23 mouse cellular contexts compared by ENCODE assay signal in the genomic region with DNA sequence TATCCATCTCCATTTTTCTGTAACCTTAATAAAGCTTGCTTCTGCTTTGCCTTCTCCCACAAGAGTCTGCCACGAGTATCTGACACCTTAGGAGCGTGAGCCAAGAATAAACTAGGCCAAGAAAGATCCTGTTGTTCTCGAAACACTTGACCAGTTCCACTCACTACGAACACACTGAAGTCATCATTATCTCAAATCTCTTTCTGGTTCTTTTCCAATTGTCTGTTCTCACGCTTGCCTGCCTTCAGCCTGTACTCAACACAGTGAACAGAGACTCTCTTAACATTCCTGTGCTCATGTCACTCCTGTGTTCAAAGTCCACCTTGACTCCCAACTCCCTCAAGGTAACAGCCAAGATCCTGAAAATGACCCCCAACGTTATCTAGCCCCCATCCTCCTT. TPM values are rescaled to one million over a fixed set of nuclear protein-coding genes. Genes with fewer than 3 reads are reported as not detected.
DNase-seq lines count a peak whose midpoint lies in the region; ATAC-seq lines count a peak whose summit lies in the region.
"Had no signal": no experiment of that assay in that cellular context is flagged by ENCODE, and none has a peak within 500 bp of the region (broad histone marks: within the 10 kb centered on the region; RNA-seq: fewer than 3 reads in every experiment).

No protein-coding gene starts in this region.

- H3K27me3 ChIP-seq in heart, embryonic 15.5 days, result no peaks in the 10 kb centered on the region
- no peaks in the 10 kb centered on the region for H3K27me3 ChIP-seq in liver, embryonic 11.5 days (replicated peaks; ENCODE audit: control insufficient read depth, insufficient read depth, low read length)
- no peaks in the 10 kb centered on the region for H3K27me3 ChIP-seq in liver, embryonic 15.5 days
- no peaks in the 10 kb centered on the region for H3K27me3 ChIP-seq in hindbrain, embryonic 14.5 days (ENCODE audit: control insufficient read depth, insufficient read depth, low read length)
- H3K27me3 ChIP-seq: intestine, embryonic 15.5 days; limb, embryonic 12.5 days had no signal

- H3K36me3 ChIP-seq in heart, embryonic 15.5 days, result peaks cover 15% of the 10 kb centered on the region
- peaks cover 8% of the 10 kb centered on the region for H3K36me3 ChIP-seq in liver, embryonic 11.5 days (ENCODE audit: control insufficient read depth, insufficient read depth, low read length)
- H3K36me3 ChIP-seq in liver, embryonic 15.5 days (replicated peaks), result peaks cover 26% of the 10 kb centered on the region
- H3K36me3 ChIP-seq in hindbrain, embryonic 14.5 days (replicated peaks; ENCODE audit: control insufficient read depth, insufficient read depth), result peaks cover 24% of the 10 kb centered on the region

- no peak for ATAC-seq in heart, embryonic 15.5 days (replicated peaks; ENCODE audit: insufficient number of reproducible peaks, insufficient read depth, low FRiP score, low read depth)
- no peak for ATAC-seq in liver, embryonic 11.5 days (replicated peaks; ENCODE audit: low FRiP score)
- no peak for ATAC-seq in liver, embryonic 15.5 days (ENCODE audit: insufficient read depth)
- no peak for ATAC-seq in hindbrain, embryonic 14.5 days (ENCODE audit: low FRiP score)
- ATAC-seq: CD4-positive, CD25-positive, alpha-beta regulatory T cell, adult 4 months; forebrain, postnatal 0 days; hindbrain, embryonic 16.5 days; intestine, embryonic 15.5 days had no signal

- 0 out of 2 replicates have a peak overlapping the region, but pooled peaks have one; percentile 26 for H3K27ac ChIP-seq in heart, embryonic 15.5 days
- H3K27ac ChIP-seq in liver, embryonic 11.5 days (ENCODE audit: low read depth, low read length), result peak overlapping the region; percentile 61
- peak overlapping the region; percentile 67 for H3K27ac ChIP-seq in liver, embryonic 15.5 days (replicated peaks)
- no peak overlapping the region for H3K27ac ChIP-seq in hindbrain, embryonic 14.5 days
- H3K27ac ChIP-seq: intestine, embryonic 15.5 days; limb, embryonic 12.5 days; midbrain, embryonic 12.5 days had no signal

- no peak overlapping the region for H3K4me2 ChIP-seq in heart, embryonic 15.5 days
- no peak overlapping the region for H3K4me2 ChIP-seq in liver, embryonic 11.5 days
- H3K4me2 ChIP-seq in liver, embryonic 15.5 days, result no peak overlapping the region
- H3K4me2 ChIP-seq in hindbrain, embryonic 14.5 days (replicated peaks), result no peak overlapping the region
- H3K4me2 ChIP-seq: intestine, embryonic 15.5 days; limb, embryonic 12.5 days; lung, embryonic 14.5 days; midbrain, embryonic 12.5 days had no signal

- H3K4me3 ChIP-seq in heart, embryonic 15.5 days, result no peak overlapping the region
- no peak overlapping the region for H3K4me3 ChIP-seq in liver, embryonic 11.5 days (ENCODE audit: low read depth, low read length)
- no peak overlapping the region for H3K4me3 ChIP-seq in liver, embryonic 15.5 days (replicated peaks)
- H3K4me3 ChIP-seq in hindbrain, embryonic 14.5 days (replicated peaks; ENCODE audit: low read length), result no peak overlapping the region
- H3K4me3 ChIP-seq: intestine, embryonic 15.5 days; limb, embryonic 12.5 days; midbrain, embryonic 12.5 days had no signal

- intact Hi-C loops in heart, postnatal 14 days (cut with DNase I), result no loop called here

- H3K9ac ChIP-seq in heart, embryonic 15.5 days, result no peak overlapping the region
- no peak overlapping the region for H3K9ac ChIP-seq in liver, embryonic 11.5 days (ENCODE audit: low read depth, low read length)
- H3K9ac ChIP-seq in liver, embryonic 15.5 days, result no peak overlapping the region
- no peak overlapping the region for H3K9ac ChIP-seq in hindbrain, embryonic 14.5 days
- H3K9ac ChIP-seq: forebrain, postnatal 0 days; intestine, embryonic 15.5 days; limb, embryonic 12.5 days; lung, embryonic 14.5 days; midbrain, embryonic 12.5 days had no signal

- no peak for DNase-seq in heart, postnatal 14 days
- no peak for DNase-seq in liver, embryonic 11.5 days (ENCODE audit: low spot score)
- no peak for DNase-seq in liver
- DNase-seq in hindbrain, embryonic 14.5 days (ENCODE audit: low spot score), result no peak
- DNase-seq in lung, adult 18-20 months, result no peak
- DNase-seq: adrenal gland, postnatal 36 days; cerebellum, adult 11 months; cerebellum, postnatal 10 days; forebrain, postnatal 0 days; gastrocnemius, postnatal 25 days; heart, adult 18-20 months; heart, postnatal 4 days; kidney, postnatal 4 days; lung, embryonic 14.5 days; thymus, adult 18-20 months; thymus, postnatal 36 days had no signal

- H3K9me3 ChIP-seq in heart, embryonic 15.5 days (replicated peaks), result no peaks in the 10 kb centered on the region
- H3K9me3 ChIP-seq in liver, embryonic 11.5 days (ENCODE audit: control insufficient read depth, low read length), result no peaks in the 10 kb centered on the region
- no peaks in the 10 kb centered on the region for H3K9me3 ChIP-seq in liver, embryonic 15.5 days (replicated peaks)
- H3K9me3 ChIP-seq in hindbrain, embryonic 14.5 days (ENCODE audit: control insufficient read depth, low read length), result no peaks in the 10 kb centered on the region
- H3K9me3 ChIP-seq: intestine, embryonic 15.5 days; limb, embryonic 12.5 days; midbrain, embryonic 12.5 days had no signal

- WGBS in heart, embryonic 15.5 days, result 30% methylated on average over 6 of the region's 6 CpGs
- 75% methylated on average over 6 of the region's 6 CpGs for WGBS in liver, embryonic 11.5 days
- 61% methylated on average over 6 of the region's 6 CpGs for WGBS in liver, embryonic 15.5 days (ENCODE audit: insufficient replicate concordance)
- 75% methylated on average over 6 of the region's 6 CpGs for WGBS in hindbrain, embryonic 14.5 days

- H3K4me1 ChIP-seq in heart, embryonic 15.5 days (replicated peaks), result peaks cover 9% of the 10 kb centered on the region
- H3K4me1 ChIP-seq in liver, embryonic 11.5 days (replicated peaks; ENCODE audit: control insufficient read depth, insufficient read depth, low read length), result peaks cover 10% of the 10 kb centered on the region
- peaks cover 50% of the 10 kb centered on the region for H3K4me1 ChIP-seq in liver, embryonic 15.5 days (replicated peaks)
- H3K4me1 ChIP-seq in hindbrain, embryonic 14.5 days (replicated peaks; ENCODE audit: control insufficient read depth, insufficient read depth, low read length), result no peaks in the 10 kb centered on the region

RNA-seq across cellular contexts. Expression of a gene that starts 4.5 kb away (rescaled TPM):
- 6.9 and 7.1 TPM in 2 replicates for polyA plus RNA-seq in heart, embryonic 15.5 days (2015; fragmentation: Nextera tagmentation; extraction: Ambion mirVana)
- 1 to 10 TPM in 1 of 2 experiments, under 1 TPM in 1; 0.72 to 1.2 TPM for total RNA-seq in heart, postnatal 14 days (2021)
- polyA plus RNA-seq in liver, embryonic 11.5 days (2014; fragmentation: Nextera tagmentation; extraction: Ambion mirVana), result 2.8 and 5.2 TPM in 2 replicates
- polyA plus RNA-seq in liver, embryonic 15.5 days (2015; fragmentation: Nextera tagmentation; extraction: Ambion mirVana), result 1.7 and 1.9 TPM in 2 replicates
- 8.6 and 9.0 TPM in 2 replicates for polyA plus RNA-seq in hindbrain, embryonic 14.5 days (2014; fragmentation: Nextera tagmentation; extraction: Ambion mirVana)

RNA-seq across cellular contexts. Expression of a gene that starts 10.0 kb away (rescaled TPM):
- 9.1 and 13.7 TPM in 2 replicates for polyA plus RNA-seq in heart, embryonic 15.5 days (2015; fragmentation: Nextera tagmentation; extraction: Ambion mirVana)
- 1 to 10 TPM; 9.2 to 9.3 TPM for total RNA-seq in heart, postnatal 14 days (2021)
- polyA plus RNA-seq in liver, embryonic 11.5 days (2014; fragmentation: Nextera tagmentation; extraction: Ambion mirVana), result 11.6 and 13.0 TPM in 2 replicates
- polyA plus RNA-seq in liver, embryonic 15.5 days (2015; fragmentation: Nextera tagmentation; extraction: Ambion mirVana), result 20.7 and 20.9 TPM in 2 replicates
- polyA plus RNA-seq in hindbrain, embryonic 14.5 days (2014; fragmentation: Nextera tagmentation; extraction: Ambion mirVana), result 7.4 and 8.0 TPM in 2 replicates

RNA-seq across cellular contexts. Expression of a gene that starts 21.8 kb away (rescaled TPM):
- polyA plus RNA-seq in heart, embryonic 15.5 days (2015; fragmentation: Nextera tagmentation; extraction: Ambion mirVana), result 15.8 and 17.4 TPM in 2 replicates
- 10 to 100 TPM; 21.8 to 26.1 TPM for total RNA-seq in heart, postnatal 14 days (2021)
- 21.2 and 23.1 TPM in 2 replicates for polyA plus RNA-seq in liver, embryonic 11.5 days (2014; fragmentation: Nextera tagmentation; extraction: Ambion mirVana)
- polyA plus RNA-seq in liver, embryonic 15.5 days (2015; fragmentation: Nextera tagmentation; extraction: Ambion mirVana), result 9.1 and 12.0 TPM in 2 replicates
- polyA plus RNA-seq in hindbrain, embryonic 14.5 days (2014; fragmentation: Nextera tagmentation; extraction: Ambion mirVana), result 12.5 and 20.4 TPM in 2 replicates

RNA-seq across cellular contexts. Expression of a gene that starts 22.4 kb away (rescaled TPM):
- polyA plus RNA-seq in heart, embryonic 15.5 days (2015; fragmentation: Nextera tagmentation; extraction: Ambion mirVana), result 45.0 and 66.7 TPM in 2 replicates
- total RNA-seq in heart, postnatal 14 days (2021), result 10 to 100 TPM; 41.4 to 49.9 TPM
- polyA plus RNA-seq in liver, embryonic 11.5 days (2014; fragmentation: Nextera tagmentation; extraction: Ambion mirVana), result 90.1 and 92.1 TPM in 2 replicates
- polyA plus RNA-seq in liver, embryonic 15.5 days (2015; fragmentation: Nextera tagmentation; extraction: Ambion mirVana), result 26.6 and 36.7 TPM in 2 replicates
- polyA plus RNA-seq in hindbrain, embryonic 14.5 days (2014; fragmentation: Nextera tagmentation; extraction: Ambion mirVana), result 110 and 114 TPM in 2 replicates

RNA-seq across cellular contexts. Expression of a gene that starts 22.4 kb away (rescaled TPM):
- polyA plus RNA-seq in heart, embryonic 15.5 days (2015; fragmentation: Nextera tagmentation; extraction: Ambion mirVana), result 203 and 215 TPM in 2 replicates
- 100 to 1,000 TPM in 1 of 2 experiments, 10 to 100 TPM in 1; 90.7 to 132 TPM for total RNA-seq in heart, postnatal 14 days (2021)
- 256 and 277 TPM in 2 replicates for polyA plus RNA-seq in liver, embryonic 11.5 days (2014; fragmentation: Nextera tagmentation; extraction: Ambion mirVana)
- 173 and 191 TPM in 2 replicates for polyA plus RNA-seq in liver, embryonic 15.5 days (2015; fragmentation: Nextera tagmentation; extraction: Ambion mirVana)
- polyA plus RNA-seq in hindbrain, embryonic 14.5 days (2014; fragmentation: Nextera tagmentation; extraction: Ambion mirVana), result 152 and 179 TPM in 2 replicates
